Mouse (Mus musculus): ENCODE measurements around the gene Romo1. TPM values are rescaled to one million over a fixed set of nuclear protein-coding genes. Genes with fewer than 3 reads are reported as not detected.
A peak's percentile ranks its signal among the peaks of the same experiment; 100 is the strongest.

Romo1 gene
- polyA plus RNA-seq, 1 experiment from 2014 or later, result 529 TPM

DNA sequence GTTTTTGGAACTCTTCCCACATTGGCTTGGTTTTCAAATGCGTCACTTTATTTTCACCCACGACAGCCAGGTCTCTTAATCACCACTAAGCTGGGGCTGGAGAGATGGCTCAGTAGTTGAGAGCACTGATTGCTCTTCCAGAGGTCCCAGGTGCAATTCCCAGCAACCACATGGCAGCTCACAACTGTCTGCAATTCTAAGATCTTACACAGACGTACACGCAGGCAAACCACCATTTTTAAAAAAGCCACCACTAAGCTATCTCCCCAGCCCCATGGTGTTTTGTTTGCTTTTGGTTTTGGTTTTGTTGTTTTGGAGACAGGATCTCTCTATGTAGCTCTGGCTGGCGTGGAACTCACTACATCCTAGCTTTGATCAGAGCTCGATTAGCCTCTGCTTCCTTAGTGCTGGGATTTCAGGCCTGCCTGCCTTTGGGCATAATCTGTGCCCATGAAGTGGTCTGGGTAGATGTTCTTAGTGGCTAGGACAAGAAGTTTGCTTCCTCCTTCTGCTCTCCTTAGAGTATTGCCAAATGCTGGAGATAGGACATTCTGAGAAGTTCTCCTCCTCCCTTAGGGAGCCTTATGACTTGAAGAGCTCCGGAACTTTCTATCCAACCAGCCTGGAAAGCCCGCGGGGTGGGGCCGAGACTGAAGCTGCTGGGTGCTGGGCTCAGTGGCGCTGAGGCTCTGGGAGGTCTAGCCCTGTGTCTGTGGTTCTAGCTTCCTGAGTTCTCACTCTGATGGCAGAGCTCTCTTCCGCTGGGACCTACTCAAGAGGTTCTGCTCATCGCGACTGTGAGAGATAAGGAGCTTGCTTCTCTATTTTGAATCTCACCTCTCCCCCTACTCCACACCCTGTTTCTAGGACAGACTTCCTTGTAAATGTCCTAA, 46.4 kb downstream of the Romo1 start:
- H3K9me3 ChIP-seq (replicated peaks; ENCODE audit: low read length), result no peaks in the 10 kb centered on the region
- no peak overlapping the region for H3K27ac ChIP-seq
- no peak overlapping the region for H3K4me2 ChIP-seq (ENCODE audit: low read length)
- no peaks in the 10 kb centered on the region for H3K36me3 ChIP-seq (ENCODE audit: insufficient read depth, low read length)
- H3K9ac ChIP-seq (ENCODE audit: low read depth, low read length), result no peak overlapping the region
- ATAC-seq (replicated peaks; ENCODE audit: low FRiP score, low read depth) (no peak), DNase-seq (ENCODE audit: low spot score) (no peak)
- H3K4me3 ChIP-seq (replicated peaks; ENCODE audit: low read depth, low read length), result no peak overlapping the region
- H3K27me3 ChIP-seq (ENCODE audit: insufficient read depth, low read length), result no peaks in the 10 kb centered on the region
- no peak for TF ChIP-seq CTCF (IDR thresholded peaks at IDR 0.05; ENCODE audit: low read depth)
- H3K4me1 ChIP-seq (replicated peaks; ENCODE audit: insufficient read depth, low read length), result no peaks in the 10 kb centered on the region
- 78% methylated on average over 14 of the region's 14 CpGs for WGBS

DNA sequence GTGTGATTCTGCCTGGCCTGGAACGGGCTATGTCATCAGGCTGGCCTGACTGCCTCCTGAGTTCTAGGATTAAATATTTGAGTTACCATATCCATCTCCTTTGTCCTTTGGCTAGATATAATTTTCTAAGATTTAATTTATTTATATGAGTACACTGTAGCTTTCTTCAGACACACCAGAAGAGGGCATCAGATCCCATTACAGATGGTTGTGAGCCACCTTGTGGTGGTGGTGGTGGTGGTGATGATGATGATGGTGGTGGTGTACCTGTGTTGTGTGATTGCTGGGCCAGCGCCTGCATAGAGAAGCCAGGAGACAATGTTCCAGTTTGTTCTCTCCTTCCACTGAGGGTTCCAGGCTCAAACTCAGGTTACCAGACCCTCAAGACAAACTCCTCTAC, 47.7 kb downstream of the Romo1 start:
- ATAC-seq (replicated peaks; ENCODE audit: low FRiP score, low read depth) (no peak), DNase-seq (ENCODE audit: low spot score) (no peak)
- Histone ChIP-seq H3K9me3 (replicated peaks; ENCODE audit: low read length) (no peaks in the 10 kb centered on the region), H3K4me1 (replicated peaks; ENCODE audit: insufficient read depth, low read length) (no peaks in the 10 kb centered on the region), H3K4me3 (replicated peaks; ENCODE audit: low read depth, low read length) (no peak overlapping the region), H3K4me2 (ENCODE audit: low read length) (no peak overlapping the region), H3K27me3 (ENCODE audit: insufficient read depth, low read length) (no peaks in the 10 kb centered on the region), H3K36me3 (ENCODE audit: insufficient read depth, low read length) (no peaks in the 10 kb centered on the region), H3K27ac (no peak overlapping the region), H3K9ac (ENCODE audit: low read depth, low read length) (no peak overlapping the region)
- 100% methylated on average over 2 of the region's 2 CpGs for WGBS
- TF ChIP-seq CTCF (IDR thresholded peaks at IDR 0.05; ENCODE audit: low read depth), result peak; percentile 29; the same call in 1 of the 2 replicates

DNA sequence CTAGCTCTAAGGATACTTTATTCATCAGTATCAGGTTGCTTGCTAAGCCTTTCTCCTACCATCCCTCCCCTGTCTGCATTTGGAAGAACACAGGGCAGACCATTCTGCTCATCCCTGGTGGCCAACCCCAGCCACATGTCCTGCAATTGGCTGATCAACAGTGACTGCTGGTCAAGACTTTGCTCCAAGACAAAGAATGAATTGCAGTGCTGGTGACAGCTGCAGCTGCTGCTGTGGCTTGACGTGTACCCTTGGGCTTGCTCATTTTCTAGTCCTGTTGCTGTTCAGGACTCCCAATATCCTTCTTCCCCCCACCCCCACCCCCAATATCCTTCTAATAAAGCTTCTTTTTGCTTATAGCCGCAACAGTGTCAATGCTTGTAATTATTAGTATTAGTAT, 48.2 kb downstream of the Romo1 start:
- DNase-seq (ENCODE audit: low spot score), result no peak
- TF ChIP-seq CTCF (IDR thresholded peaks at IDR 0.05; ENCODE audit: low read depth), result no peak
- no peak overlapping the region for H3K27ac ChIP-seq
- no peaks in the 10 kb centered on the region for H3K27me3 ChIP-seq (ENCODE audit: insufficient read depth, low read length)
- ATAC-seq (replicated peaks; ENCODE audit: low FRiP score, low read depth), result no peak
- H3K4me3 ChIP-seq (replicated peaks; ENCODE audit: low read depth, low read length), result no peak overlapping the region
- no peaks in the 10 kb centered on the region for H3K4me1 ChIP-seq (replicated peaks; ENCODE audit: insufficient read depth, low read length)
- 70% methylated on average over 2 of the region's 2 CpGs for WGBS
- no peaks in the 10 kb centered on the region for H3K36me3 ChIP-seq (ENCODE audit: insufficient read depth, low read length)
- H3K9ac ChIP-seq (ENCODE audit: low read depth, low read length), result no peak overlapping the region
- no peak overlapping the region for H3K4me2 ChIP-seq (ENCODE audit: low read length)
- H3K9me3 ChIP-seq (replicated peaks; ENCODE audit: low read length), result no peaks in the 10 kb centered on the region

DNA sequence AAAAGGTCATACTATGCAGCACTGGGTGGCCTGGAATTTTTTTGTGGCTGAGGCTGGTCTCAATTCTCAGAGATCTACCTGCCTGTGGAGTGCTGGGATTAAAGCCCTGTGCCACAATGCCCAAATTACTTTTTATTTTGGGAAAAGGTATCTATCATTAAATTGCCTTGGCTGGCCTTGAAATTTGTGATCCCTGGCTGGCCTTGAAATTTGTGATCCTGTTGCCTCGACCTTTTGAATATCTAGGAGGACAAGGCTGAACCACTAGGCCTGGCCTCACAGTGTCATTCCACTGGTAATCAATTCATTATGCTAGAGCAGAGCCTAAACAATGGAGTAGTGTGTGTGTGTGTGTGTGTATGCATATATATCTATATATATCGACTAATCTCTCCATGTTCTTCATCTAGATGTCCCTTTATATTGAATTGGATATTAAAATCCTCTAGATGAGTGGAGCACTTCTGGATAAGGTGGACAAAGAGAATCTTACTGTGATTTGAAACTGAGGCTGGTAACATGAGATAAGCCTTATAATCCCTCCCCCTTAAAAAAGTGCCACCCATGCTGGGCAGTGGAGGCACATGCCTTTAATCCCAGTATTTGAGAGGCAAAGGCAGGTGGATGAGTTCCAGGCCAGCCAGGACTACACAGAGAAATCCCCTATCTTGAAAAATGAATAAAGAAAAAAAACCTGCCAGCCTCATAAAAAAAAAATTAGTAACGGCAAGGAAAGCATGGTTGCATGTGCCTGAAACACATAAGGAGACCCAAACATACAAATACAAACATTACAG, 49.4 kb downstream of the Romo1 start:
- no peak overlapping the region for H3K4me2 ChIP-seq (ENCODE audit: low read length)
- TF ChIP-seq CTCF (IDR thresholded peaks at IDR 0.05; ENCODE audit: low read depth), result no peak
- 80% methylated on average over 3 of the region's 3 CpGs for WGBS
- H3K27ac ChIP-seq, result no peak overlapping the region
- no peaks in the 10 kb centered on the region for H3K9me3 ChIP-seq (replicated peaks; ENCODE audit: low read length)
- H3K9ac ChIP-seq (ENCODE audit: low read depth, low read length), result no peak overlapping the region
- no peak for ATAC-seq (replicated peaks; ENCODE audit: low FRiP score, low read depth)
- DNase-seq (ENCODE audit: low spot score), result no peak
- no peaks in the 10 kb centered on the region; the same call in 1 of the 2 replicates for H3K4me1 ChIP-seq (replicated peaks; ENCODE audit: insufficient read depth, low read length)
- no peaks in the 10 kb centered on the region for H3K36me3 ChIP-seq (ENCODE audit: insufficient read depth, low read length)
- H3K27me3 ChIP-seq (ENCODE audit: insufficient read depth, low read length), result no peaks in the 10 kb centered on the region
- no peak overlapping the region for H3K4me3 ChIP-seq (replicated peaks; ENCODE audit: low read depth, low read length)

DNA sequence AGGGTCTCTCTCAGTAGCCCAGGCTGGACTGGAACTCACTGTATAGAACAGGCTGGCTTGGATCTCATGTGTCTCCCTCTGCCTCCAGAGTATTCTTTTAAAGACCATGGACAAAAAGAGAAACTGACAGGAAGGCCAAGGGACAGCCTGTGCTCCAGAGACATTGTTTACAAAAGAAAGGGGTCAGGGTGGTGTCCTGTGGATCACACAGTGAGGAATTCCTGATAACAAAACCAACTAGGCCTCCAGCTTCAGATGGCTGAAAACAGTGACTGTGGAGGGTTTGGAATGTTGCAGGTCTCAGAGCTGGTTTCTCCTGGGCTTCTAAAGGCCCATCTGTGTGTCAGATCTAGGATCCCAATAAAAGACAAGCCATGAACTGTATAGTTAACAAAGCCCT, 50.7 kb downstream of the Romo1 start:
- Histone ChIP-seq H3K4me3 (replicated peaks; ENCODE audit: low read depth, low read length) (no peak overlapping the region), H3K4me2 (ENCODE audit: low read length) (no peak overlapping the region), H3K27me3 (ENCODE audit: insufficient read depth, low read length) (no peaks in the 10 kb centered on the region), H3K27ac (no peak overlapping the region), H3K4me1 (replicated peaks; ENCODE audit: insufficient read depth, low read length) (peaks cover 5% of the 10 kb centered on the region), H3K9ac (ENCODE audit: low read depth, low read length) (no peak overlapping the region), H3K36me3 (ENCODE audit: insufficient read depth, low read length) (no peaks in the 10 kb centered on the region), H3K9me3 (replicated peaks; ENCODE audit: low read length) (no peaks in the 10 kb centered on the region)
- DNase-seq (ENCODE audit: low spot score), result no peak
- TF ChIP-seq CTCF (IDR thresholded peaks at IDR 0.05; ENCODE audit: low read depth), result no peak
- ATAC-seq (replicated peaks; ENCODE audit: low FRiP score, low read depth), result no peak

Other genes with a start within 250 kb of the Romo1 start
- 72.9 and 83.2 TPM in 2 replicates for gene Uqcc1, start 213.7 kb upstream of the Romo1 start, polyA plus RNA-seq (2015; fragmentation: Nextera tagmentation; extraction: Ambion mirVana)
- gene Gm15557, start 203.3 kb upstream of the Romo1 start, polyA plus RNA-seq (2015; fragmentation: Nextera tagmentation; extraction: Ambion mirVana), result not detected in 2 replicates
- 0.64 and 0.91 TPM in 2 replicates for gene Gdf5, start 198.7 kb upstream of the Romo1 start, polyA plus RNA-seq (2015; fragmentation: Nextera tagmentation; extraction: Ambion mirVana)
- 10.1 and 11.0 TPM in 2 replicates for gene Cep250, start 187.6 kb upstream of the Romo1 start, polyA plus RNA-seq (2015; fragmentation: Nextera tagmentation; extraction: Ambion mirVana)
- gene 6430550D23Rik, start 136.1 kb upstream of the Romo1 start, polyA plus RNA-seq (2015; fragmentation: Nextera tagmentation; extraction: Ambion mirVana), result 0.68 and 2.5 TPM in 2 replicates
- gene Ergic3, start 136.0 kb upstream of the Romo1 start, polyA plus RNA-seq (2015; fragmentation: Nextera tagmentation; extraction: Ambion mirVana), result 219 and 231 TPM in 2 replicates
- 0.38 and 0.51 TPM in 2 replicates for gene Fer1l4, start 91.1 kb upstream of the Romo1 start, polyA plus RNA-seq (2015; fragmentation: Nextera tagmentation; extraction: Ambion mirVana)
- gene Spag4, start 78.9 kb upstream of the Romo1 start, polyA plus RNA-seq (2015; fragmentation: Nextera tagmentation; extraction: Ambion mirVana), result 1.9 and 2.0 TPM in 2 replicates
- gene Cpne1, start 32.1 kb upstream of the Romo1 start, polyA plus RNA-seq (2015; fragmentation: Nextera tagmentation; extraction: Ambion mirVana), result 43.1 and 44.9 TPM in 2 replicates
- 17.6 and 18.9 TPM in 2 replicates for gene Rbm12, start 32.1 kb upstream of the Romo1 start, polyA plus RNA-seq (2015; fragmentation: Nextera tagmentation; extraction: Ambion mirVana)
- gene Gm28036, start 16.9 kb upstream of the Romo1 start, polyA plus RNA-seq (2015; fragmentation: Nextera tagmentation; extraction: Ambion mirVana), result 8.0 and 11.9 TPM in 2 replicates
- 60.5 and 64.0 TPM in 2 replicates for gene Nfs1, start 147 bp downstream of the Romo1 start, polyA plus RNA-seq (2015; fragmentation: Nextera tagmentation; extraction: Ambion mirVana)
- gene Rbm39, start 36.2 kb downstream of the Romo1 start, polyA plus RNA-seq (2015; fragmentation: Nextera tagmentation; extraction: Ambion mirVana), result 636 and 701 TPM in 2 replicates
- gene Phf20, start 52.4 kb downstream of the Romo1 start, polyA plus RNA-seq (2015; fragmentation: Nextera tagmentation; extraction: Ambion mirVana), result 63.8 and 68.9 TPM in 2 replicates
- gene Cnbd2, start 168.3 kb downstream of the Romo1 start, polyA plus RNA-seq (2015; fragmentation: Nextera tagmentation; extraction: Ambion mirVana), result 14.7 and 16.2 TPM in 2 replicates
- 140 and 181 TPM in 2 replicates for gene Scand1, start 168.7 kb downstream of the Romo1 start, polyA plus RNA-seq (2015; fragmentation: Nextera tagmentation; extraction: Ambion mirVana)